Mouse (Mus musculus) lung, embryonic 15.5 days (tissue): ENCODE measurements around the gene Gzmm. TPM values are rescaled to one million over a fixed set of nuclear protein-coding genes. Genes with fewer than 3 reads are reported as not detected.

ENCODE experiments used
- ATAC-seq: fragments of 200-750 bp; cut with Nextera tagmentation; 2 replicates; pipeline ENCODE4 v1.8.0; 2017; ENCODE audit warnings: moderate number of reproducible peaks, borderline replicate concordance; ENCODE audit not compliant: low FRiP score, low TSS enrichment; ENCODE audit errors: extremely low read depth
- H3K27ac ChIP-seq: fragments of 300-500 bp; sonication (generic); 2 replicates; pipeline ENCODE4 v1.5.1; 2015; ENCODE audit warnings: moderate library complexity, mild to moderate bottlenecking, inconsistent platforms
- H3K27me3 ChIP-seq: fragments of 300-500 bp; sonication (generic); 2 replicates; pipeline ENCODE4 v1.6.1; 2015; ENCODE audit warnings: inconsistent platforms
- H3K36me3 ChIP-seq: fragments of 300-500 bp; sonication (generic); 2 replicates; pipeline ENCODE4 v1.6.1; 2015; ENCODE audit warnings: inconsistent platforms
- H3K4me1 ChIP-seq: fragments of 300-500 bp; sonication (generic); 2 replicates; pipeline ENCODE4 v1.6.1; 2015; ENCODE audit warnings: inconsistent platforms
- H3K4me2 ChIP-seq: fragments of 300-500 bp; sonication (generic); 2 replicates; pipeline ENCODE4 v1.6.1; 2015; ENCODE audit warnings: inconsistent platforms, mild to moderate bottlenecking, moderate library complexity
- H3K4me3 ChIP-seq: fragments of 300-500 bp; sonication (generic); 2 replicates; pipeline ENCODE4 v1.5.1; 2015; ENCODE audit warnings: mild to moderate bottlenecking, inconsistent platforms
- H3K9ac ChIP-seq: fragments of 300-500 bp; sonication (generic); 2 replicates; pipeline ENCODE4 v1.6.1; 2015; ENCODE audit warnings: inconsistent platforms
- H3K9me3 ChIP-seq: fragments of 300-500 bp; sonication (generic); 2 replicates; pipeline ENCODE4 v1.6.1; 2016; ENCODE audit warnings: inconsistent platforms
- WGBS: fragments of 180-500 bp; shearing (Covaris S2); methylation state at CpG from one replicate; pipeline ENCODE4 v1.1.7; 2015; 5-methylcytosine and 5-hydroxymethylcytosine counted together
- polyA plus RNA-seq: library from polyadenylated mRNA; unstranded; fragments of >200 nt; fragmentation: Nextera tagmentation; extraction: Ambion mirVana; gene quantifications from 2 replicates; pipeline ENCODE4 v1.2.1, GENCODE M21; 2015

Gzmm gene
- polyA plus RNA-seq, 1 experiment from 2014 or later = 0.89 TPM

GRCm38 (mm10) chr10:79668771-79669575 lies 19.8 kb upstream of the Gzmm start, which contains the start of gene Tpgs1:
Tpgs1 (plus strand) TSS chr10:79669369.
- WGBS = under 1% methylated on average over 45 of the region's 45 CpGs
- peak within 1 kb of the TSS; percentile 91 for H3K4me2 ChIP-seq
- no peaks in the 10 kb centered on the region for H3K9me3 ChIP-seq
- H3K27ac ChIP-seq = peak within 1 kb of the TSS; percentile 91
- H3K4me1 ChIP-seq = peaks cover 12% of the 10 kb centered on the region
- H3K36me3 ChIP-seq = 0 out of 2 replicates have a peak, but pooled peaks cover 6% of the 10 kb centered on the region
- no peaks in the 10 kb centered on the region; the same call in 1 of the 2 replicates for H3K27me3 ChIP-seq
- peak within 1 kb of the TSS; percentile 80 for H3K4me3 ChIP-seq
- peak; percentile 78 for ATAC-seq
- H3K9ac ChIP-seq = peak within 1 kb of the TSS; percentile 65

GRCm38 (mm10) chr10:79669576-79670057 lies 19.2 kb upstream of the Gzmm start:
- H3K4me1 ChIP-seq = peaks cover 12% of the 10 kb centered on the region
- no peaks in the 10 kb centered on the region for H3K9me3 ChIP-seq
- WGBS = under 1% methylated on average over 47 of the region's 47 CpGs
- peak overlapping the region; percentile 80 for H3K4me3 ChIP-seq
- peak overlapping the region; percentile 91 for H3K4me2 ChIP-seq
- ATAC-seq = peak; percentile 58; the same call in 1 of the 2 replicates
- peak overlapping the region; percentile 65 for H3K9ac ChIP-seq
- H3K27me3 ChIP-seq = no peaks in the 10 kb centered on the region; the same call in 1 of the 2 replicates
- peak overlapping the region; percentile 91 for H3K27ac ChIP-seq
- 0 out of 2 replicates have a peak, but pooled peaks cover 6% of the 10 kb centered on the region for H3K36me3 ChIP-seq

GRCm38 (mm10) chr10:79670071-79670888 lies 18.5 kb upstream of the Gzmm start:
- Histone ChIP-seq H3K4me1 (peaks cover 12% of the 10 kb centered on the region), H3K27me3 (no peaks in the 10 kb centered on the region; the same call in 1 of the 2 replicates), H3K4me2 (peak overlapping the region; percentile 91), H3K27ac (peak overlapping the region; percentile 8; the same call in 1 of the 2 replicates), H3K9me3 (no peaks in the 10 kb centered on the region), H3K4me3 (peak overlapping the region; percentile 80), H3K36me3 (0 out of 2 replicates have a peak, but pooled peaks cover 6% of the 10 kb centered on the region), H3K9ac (peak overlapping the region; percentile 65)
- ATAC-seq = peak; percentile 15; the same call in 1 of the 2 replicates
- WGBS = 29% methylated on average over 15 of the region's 15 CpGs

- Histone ChIP-seq H3K4me3 (no peak overlapping the region), H3K27ac (no peak overlapping the region), H3K4me2 (no peak overlapping the region), H3K36me3 (0 out of 2 replicates have a peak, but pooled peaks cover 6% of the 10 kb centered on the region), H3K27me3 (no peaks in the 10 kb centered on the region; the same call in 1 of the 2 replicates), H3K4me1 (peaks cover 12% of the 10 kb centered on the region), H3K9me3 (no peaks in the 10 kb centered on the region), H3K9ac (no peak overlapping the region)
- 49% methylated on average over 6 of the region's 6 CpGs for WGBS
- no peak for ATAC-seq
These were observed 17.3 kb upstream of the Gzmm start for GRCm38 (mm10) chr10:79671396-79672087.

- H3K27me3 ChIP-seq = no peaks in the 10 kb centered on the region; the same call in 1 of the 2 replicates
- H3K9ac ChIP-seq = no peak overlapping the region
- 54% methylated on average over 3 of the region's 3 CpGs for WGBS
- H3K36me3 ChIP-seq = 0 out of 2 replicates have a peak, but pooled peaks cover 6% of the 10 kb centered on the region
- H3K4me2 ChIP-seq = no peak overlapping the region
- H3K4me1 ChIP-seq = peaks cover 12% of the 10 kb centered on the region
- no peaks in the 10 kb centered on the region for H3K9me3 ChIP-seq
- no peak overlapping the region for H3K27ac ChIP-seq
- no peak for ATAC-seq
- no peak overlapping the region for H3K4me3 ChIP-seq
These were observed 16.7 kb upstream of the Gzmm start for GRCm38 (mm10) chr10:79672088-79672455.

- H3K9ac ChIP-seq = no peak overlapping the region
- H3K4me1 ChIP-seq = peaks cover 12% of the 10 kb centered on the region
- no peak overlapping the region for H3K4me3 ChIP-seq
- no peaks in the 10 kb centered on the region for H3K9me3 ChIP-seq
- 82% methylated on average over 3 of the region's 3 CpGs for WGBS
- no peak overlapping the region for H3K4me2 ChIP-seq
- H3K27ac ChIP-seq = no peak overlapping the region
- ATAC-seq = no peak
- H3K27me3 ChIP-seq = no peaks in the 10 kb centered on the region; the same call in 1 of the 2 replicates
- 0 out of 2 replicates have a peak, but pooled peaks cover 6% of the 10 kb centered on the region for H3K36me3 ChIP-seq
These were observed 15.8 kb upstream of the Gzmm start for GRCm38 (mm10) chr10:79673054-79673453.

GRCm38 (mm10) chr10:79675346-79676035 lies 13.3 kb upstream of the Gzmm start:
- Histone ChIP-seq H3K36me3 (0 out of 2 replicates have a peak, but pooled peaks cover 6% of the 10 kb centered on the region), H3K27me3 (no peaks in the 10 kb centered on the region), H3K9me3 (no peaks in the 10 kb centered on the region), H3K9ac (no peak overlapping the region), H3K4me2 (no peak overlapping the region), H3K4me3 (no peak overlapping the region), H3K4me1 (peaks cover 7% of the 10 kb centered on the region), H3K27ac (no peak overlapping the region)
- ATAC-seq = no peak
- 52% methylated on average over 44 of the region's 44 CpGs for WGBS

- 31% methylated on average over 11 of the region's 11 CpGs for WGBS
- Histone ChIP-seq H3K4me2 (peak overlapping the region; percentile 65), H3K9me3 (no peaks in the 10 kb centered on the region), H3K9ac (peak overlapping the region; percentile 39), H3K27me3 (no peaks in the 10 kb centered on the region), H3K4me1 (peaks cover 25% of the 10 kb centered on the region), H3K27ac (peak overlapping the region; percentile 79), H3K36me3 (peaks cover 19% of the 10 kb centered on the region), H3K4me3 (peak overlapping the region; percentile 69)
- ATAC-seq = peak; percentile 8; the same call in 1 of the 2 replicates
These were observed 8.0 kb upstream of the Gzmm start for GRCm38 (mm10) chr10:79680606-79681495.

GRCm38 (mm10) chr10:79681591-79682245 lies 7.1 kb upstream of the Gzmm start, which contains the start of gene Cdc34:
Cdc34 (plus strand) TSS chr10:79682195.
- no peaks in the 10 kb centered on the region for H3K27me3 ChIP-seq
- H3K9ac ChIP-seq = peak within 1 kb of the TSS; percentile 86
- peaks cover 27% of the 10 kb centered on the region for H3K36me3 ChIP-seq
- H3K27ac ChIP-seq = peak within 1 kb of the TSS; percentile 79
- peak within 1 kb of the TSS; percentile 91 for H3K4me2 ChIP-seq
- under 1% methylated on average over 73 of the region's 84 CpGs for WGBS
- H3K4me3 ChIP-seq = peak within 1 kb of the TSS; percentile 69
- ATAC-seq = peak; percentile 95
- peaks cover 25% of the 10 kb centered on the region for H3K4me1 ChIP-seq
- H3K9me3 ChIP-seq = no peaks in the 10 kb centered on the region
